Mouse (Mus musculus): ENCODE results near the gene Dohh. TPM values are rescaled to one million over a fixed set of nuclear protein-coding genes. Genes with fewer than 3 reads are reported as not detected.
A peak's percentile ranks its signal among the peaks of the same experiment; 100 is the strongest.

The Dohh gene
- polyA plus RNA-seq, 1 experiment = 113 TPM

DNA sequence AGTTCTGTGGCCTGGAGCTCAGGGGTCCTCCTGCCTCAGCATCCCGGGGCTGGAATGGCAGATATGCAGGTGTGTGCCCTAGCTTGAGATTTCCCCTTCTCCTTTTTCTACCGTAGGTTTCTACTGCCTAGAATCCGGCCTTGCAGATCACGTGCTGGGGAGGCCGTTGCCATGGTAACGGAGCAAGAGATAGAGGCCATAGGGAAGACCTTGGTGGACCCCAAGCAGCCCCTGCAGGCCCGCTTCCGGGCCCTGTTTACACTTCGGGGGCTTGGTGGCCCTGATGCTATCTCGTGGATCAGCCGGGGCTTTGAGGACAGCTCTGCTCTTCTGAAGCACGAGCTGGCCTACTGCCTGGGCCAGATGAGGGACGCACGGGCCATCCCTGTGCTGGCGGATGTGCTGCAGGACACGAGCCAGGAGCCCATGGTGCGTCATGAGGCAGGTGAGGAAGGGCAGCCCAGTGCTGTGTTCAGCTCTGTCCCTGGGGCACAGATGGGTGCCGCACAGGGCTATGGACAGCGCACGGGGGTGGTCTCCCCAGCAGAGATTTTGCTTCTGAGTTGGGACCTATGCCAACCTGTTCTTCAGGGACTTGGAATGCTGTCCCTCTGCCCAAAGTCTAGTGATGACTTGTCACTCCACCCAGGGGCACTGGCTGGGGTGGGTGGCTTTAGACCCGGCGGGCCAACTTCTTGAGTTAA lies 1.5 kb downstream of the Dohh start:
- TF ChIP-seq CTCF (IDR thresholded peaks at IDR 0.05; ENCODE audit: extremely low read depth, insufficient read length, insufficient replicate concordance, low read depth, low read length) (no peak), POLR2A (IDR thresholded peaks at IDR 0.05; ENCODE audit: low read depth, low read length) (no peak)
- WGBS = 65% methylated on average over 22 of the region's 22 CpGs
- H3K27ac ChIP-seq (ENCODE audit: insufficient read depth, low read depth, low read length) = no peak overlapping the region
- peaks cover 28% of the 10 kb centered on the region for H3K4me1 ChIP-seq (ENCODE audit: control insufficient read depth, insufficient read depth, insufficient read length, low read length)
- H3K4me3 ChIP-seq (ENCODE audit: low read depth, low read length) = peak overlapping the region; percentile 68; the same call in 1 of the 2 replicates
- peaks cover 21% of the 10 kb centered on the region; the same call in 1 of the 2 replicates for H3K36me3 ChIP-seq (ENCODE audit: control insufficient read depth, insufficient read depth, low read length)
- no peaks in the 10 kb centered on the region for H3K27me3 ChIP-seq (ENCODE audit: control insufficient read depth, insufficient read depth, low read length)

DNA sequence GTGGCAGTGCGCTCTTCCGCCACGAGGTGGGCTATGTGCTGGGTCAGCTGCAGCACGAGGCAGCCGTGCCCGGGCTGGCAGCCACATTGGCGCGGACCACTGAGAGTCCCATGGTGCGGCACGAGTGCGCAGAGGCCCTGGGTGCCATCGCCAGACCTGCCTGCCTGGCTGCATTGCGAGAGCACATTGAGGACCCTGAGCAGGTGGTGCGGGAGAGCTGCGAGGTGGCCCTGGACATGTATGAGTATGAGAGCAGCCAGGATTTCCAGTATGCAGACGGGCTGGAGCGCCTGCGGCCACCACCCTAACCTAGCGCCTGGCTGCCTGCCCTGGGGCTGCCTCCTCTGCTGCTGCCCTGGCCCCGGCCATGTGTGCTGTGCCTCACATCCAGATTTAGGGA lies 3.5 kb downstream of the Dohh start:
- H3K36me3 ChIP-seq (ENCODE audit: control insufficient read depth, insufficient read depth, low read length) = peaks cover 21% of the 10 kb centered on the region; the same call in 1 of the 2 replicates
- no peak overlapping the region for H3K27ac ChIP-seq (ENCODE audit: insufficient read depth, low read depth, low read length)
- no peak overlapping the region for H3K4me3 ChIP-seq (ENCODE audit: low read depth, low read length)
- no peaks in the 10 kb centered on the region for H3K27me3 ChIP-seq (ENCODE audit: control insufficient read depth, insufficient read depth, low read length)
- H3K4me1 ChIP-seq (ENCODE audit: control insufficient read depth, insufficient read depth, insufficient read length, low read length) = peaks cover 34% of the 10 kb centered on the region
- no peak for TF ChIP-seq CTCF (IDR thresholded peaks at IDR 0.05; ENCODE audit: extremely low read depth, insufficient read length, insufficient replicate concordance, low read depth, low read length)
- TF ChIP-seq POLR2A (IDR thresholded peaks at IDR 0.05; ENCODE audit: low read depth, low read length) = no peak
- WGBS = 92% methylated on average over 20 of the region's 20 CpGs

DNA sequence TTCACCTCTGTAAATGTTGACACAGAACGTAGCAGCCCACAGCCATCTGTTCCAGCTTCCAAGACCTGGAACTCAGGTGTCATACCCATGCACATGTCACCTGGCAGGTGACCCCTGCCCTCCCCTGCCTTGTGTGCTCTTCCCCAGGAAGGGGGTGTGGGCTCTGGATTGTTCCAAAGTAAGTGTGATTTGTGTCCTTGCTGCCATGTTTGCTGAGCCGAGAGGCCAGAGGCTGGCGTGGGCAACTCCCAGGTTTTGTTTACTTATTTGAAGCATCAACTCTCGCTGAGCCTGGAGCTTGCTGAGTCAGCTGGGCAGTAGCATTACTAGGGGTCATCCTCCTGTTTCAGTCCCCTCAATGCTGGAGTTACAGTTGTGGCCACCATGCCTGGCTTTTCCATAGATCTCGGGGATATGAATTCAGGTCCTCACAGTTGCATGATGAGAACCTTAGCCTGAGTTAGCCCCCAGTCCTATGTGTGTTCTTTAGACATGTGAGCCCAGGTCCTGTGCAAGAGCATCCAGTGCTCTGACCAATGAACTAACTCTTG lies 4.4 kb downstream of the Dohh start, which contains the start of gene Gm48552:
Gm48552 (plus strand) TSS at position 501 of the 551 bp plus-strand sequence.
- Histone ChIP-seq H3K27ac (ENCODE audit: insufficient read depth, low read depth, low read length) (peak within 1 kb of the TSS; percentile 25; the same call in 1 of the 2 replicates), H3K4me1 (ENCODE audit: control insufficient read depth, insufficient read depth, insufficient read length, low read length) (peaks cover 34% of the 10 kb centered on the region), H3K27me3 (ENCODE audit: control insufficient read depth, insufficient read depth, low read length) (no peaks in the 10 kb centered on the region), H3K4me3 (ENCODE audit: low read depth, low read length) (no peak within 1 kb of the TSS), H3K36me3 (ENCODE audit: control insufficient read depth, insufficient read depth, low read length) (peaks cover 21% of the 10 kb centered on the region; the same call in 1 of the 2 replicates)
- TF ChIP-seq CTCF (IDR thresholded peaks at IDR 0.05; ENCODE audit: extremely low read depth, insufficient read length, insufficient replicate concordance, low read depth, low read length) (no peak), POLR2A (IDR thresholded peaks at IDR 0.05; ENCODE audit: low read depth, low read length) (no peak)
- 63% methylated on average over 5 of the region's 5 CpGs for WGBS

GRCm38 (mm10) chr10:81389373-81389772 lies 5.1 kb downstream of the Dohh start:
- Histone ChIP-seq H3K4me1 (ENCODE audit: control insufficient read depth, insufficient read depth, insufficient read length, low read length) (peaks cover 36% of the 10 kb centered on the region), H3K27me3 (ENCODE audit: control insufficient read depth, insufficient read depth, low read length) (no peaks in the 10 kb centered on the region), H3K36me3 (ENCODE audit: control insufficient read depth, insufficient read depth, low read length) (peaks cover 27% of the 10 kb centered on the region), H3K27ac (ENCODE audit: insufficient read depth, low read depth, low read length) (peak overlapping the region; percentile 25; the same call in 1 of the 2 replicates), H3K4me3 (ENCODE audit: low read depth, low read length) (no peak overlapping the region)
- WGBS = 42% methylated on average over 3 of the region's 3 CpGs
- no peak for TF ChIP-seq CTCF (IDR thresholded peaks at IDR 0.05; ENCODE audit: extremely low read depth, insufficient read length, insufficient replicate concordance, low read depth, low read length)
- no peak for TF ChIP-seq POLR2A (IDR thresholded peaks at IDR 0.05; ENCODE audit: low read depth, low read length)

GRCm38 (mm10) chr10:81389801-81390677 lies 5.8 kb downstream of the Dohh start:
- Histone ChIP-seq H3K4me1 (ENCODE audit: control insufficient read depth, insufficient read depth, insufficient read length, low read length) (peaks cover 34% of the 10 kb centered on the region), H3K4me3 (ENCODE audit: low read depth, low read length) (no peak overlapping the region), H3K36me3 (ENCODE audit: control insufficient read depth, insufficient read depth, low read length) (peaks cover 33% of the 10 kb centered on the region), H3K27me3 (ENCODE audit: control insufficient read depth, insufficient read depth, low read length) (no peaks in the 10 kb centered on the region), H3K27ac (ENCODE audit: insufficient read depth, low read depth, low read length) (peak overlapping the region; percentile 25; the same call in 1 of the 2 replicates)
- TF ChIP-seq CTCF (IDR thresholded peaks at IDR 0.05; ENCODE audit: extremely low read depth, insufficient read length, insufficient replicate concordance, low read depth, low read length) (peak; percentile 98), POLR2A (IDR thresholded peaks at IDR 0.05; ENCODE audit: low read depth, low read length) (no peak)
- 57% methylated on average over 23 of the region's 23 CpGs for WGBS

DNA sequence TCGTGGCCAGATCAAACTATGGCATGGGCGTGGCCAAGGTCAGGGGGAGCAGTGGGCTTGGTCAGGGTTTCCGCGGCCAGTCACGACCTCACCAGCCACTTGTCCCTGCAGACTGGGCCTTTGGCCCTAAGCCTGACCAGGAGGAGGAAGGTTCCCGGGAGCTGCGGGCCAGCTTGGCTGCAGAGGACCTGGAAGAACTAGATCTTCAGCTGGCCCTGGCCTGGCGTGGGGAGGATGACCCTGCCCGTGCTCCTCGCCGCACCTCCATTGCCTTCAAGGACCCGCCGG lies 6.4 kb downstream of the Dohh start:
- WGBS = 89% methylated on average over 13 of the region's 13 CpGs

More for the DNA sequence above, 6.4 kb downstream of the Dohh start:
- H3K4me1 ChIP-seq (ENCODE audit: control insufficient read depth, insufficient read depth, insufficient read length, low read length) = peaks cover 29% of the 10 kb centered on the region
- peaks cover 37% of the 10 kb centered on the region for H3K36me3 ChIP-seq (ENCODE audit: control insufficient read depth, insufficient read depth, low read length)
- H3K4me3 ChIP-seq (ENCODE audit: low read depth, low read length) = no peak overlapping the region
- H3K27me3 ChIP-seq (ENCODE audit: control insufficient read depth, insufficient read depth, low read length) = no peaks in the 10 kb centered on the region
- TF ChIP-seq POLR2A (IDR thresholded peaks at IDR 0.05; ENCODE audit: low read depth, low read length) (no peak), CTCF (IDR thresholded peaks at IDR 0.05; ENCODE audit: extremely low read depth, insufficient read length, insufficient replicate concordance, low read depth, low read length) (no peak)
- H3K27ac ChIP-seq (ENCODE audit: insufficient read depth, low read depth, low read length) = no peak overlapping the region

Data from small intestine, adult 2 months (tissue).